Mouse (Mus musculus) cerebellum, postnatal 4 days (tissue): ENCODE results near the gene Cyp2ab1.

Experiments
- DNase-seq, 2 experiments: peaks; one replicate each; pipeline ENCODE4 v3.0.0; 2022; ENCODE audit warnings: low spot score in 2 of 2, mixed read lengths in 1 of 2

Gene Cyp2ab1

GRCm38 (mm10) chr16:20271339-20271738 is 53.9 kb downstream of the Cyp2ab1 start:
- DNase-seq: no peak

GRCm38 (mm10) chr16:20265089-20265488 is 60.1 kb downstream of the Cyp2ab1 start:
- no peak for DNase-seq
